Mouse (Mus musculus) G1E-ER4 (cell line): ENCODE results near the gene Ifi35. TPM values are rescaled to one million over a fixed set of nuclear protein-coding genes. Genes with fewer than 3 reads are reported as not detected.

Experiments
- GATA1 ChIP-seq: IDR thresholded peaks from one replicate; pipeline ENCODE4 v1.8.0; 2012; ENCODE audit warnings: low read length, inconsistent platforms
- polyA plus RNA-seq: library from polyadenylated mRNA; stranded (reverse); fragments of >175 nt; gene quantifications from 2 replicates; pipeline ENCODE4 v1.2.3, GENCODE M21; 2012

Ifi35 gene
- polyA plus RNA-seq, 1 experiment: 35.5 TPM

GRCm38 (mm10) chr11:101442127-101442693, 6.0 kb upstream of the Ifi35 start, which contains the start of gene Rpl27:
TSS of gene Rpl27 (plus strand) at chr11:101442298.
- TF ChIP-seq GATA1: no peak

- no peak for TF ChIP-seq GATA1
These were observed 5.4 kb upstream of the Ifi35 start for GRCm38 (mm10) chr11:101442760-101443159.

GRCm38 (mm10) chr11:101446319-101446718, 1.9 kb upstream of the Ifi35 start:
- no peak for TF ChIP-seq GATA1

- no peak for TF ChIP-seq GATA1
These were observed 421 bp upstream of the Ifi35 start for GRCm38 (mm10) chr11:101447786-101448185.

- TF ChIP-seq GATA1: no peak
These were observed 692 bp downstream of the Ifi35 start for GRCm38 (mm10) chr11:101448899-101449298.

GRCm38 (mm10) chr11:101450394-101450793, 2.2 kb downstream of the Ifi35 start:
- TF ChIP-seq GATA1: no peak

GRCm38 (mm10) chr11:101451536-101451935, 3.3 kb downstream of the Ifi35 start:
- no peak for TF ChIP-seq GATA1

GRCm38 (mm10) chr11:101452093-101452774, 4.0 kb downstream of the Ifi35 start:
- no peak for TF ChIP-seq GATA1

GRCm38 (mm10) chr11:101454702-101455101, 6.5 kb downstream of the Ifi35 start:
- no peak for TF ChIP-seq GATA1

- TF ChIP-seq GATA1: no peak
These were observed 7.4 kb downstream of the Ifi35 start for GRCm38 (mm10) chr11:101455627-101456026.

- TF ChIP-seq GATA1: no peak
These were observed 9.4 kb downstream of the Ifi35 start for GRCm38 (mm10) chr11:101457631-101458030.

- TF ChIP-seq GATA1: no peak
These were observed 10.0 kb downstream of the Ifi35 start for GRCm38 (mm10) chr11:101458217-101458616.

- TF ChIP-seq GATA1: no peak
These were observed 11.5 kb downstream of the Ifi35 start for GRCm38 (mm10) chr11:101459716-101460115.

- no peak for TF ChIP-seq GATA1
These were observed 12.1 kb downstream of the Ifi35 start for GRCm38 (mm10) chr11:101460321-101460720.

GRCm38 (mm10) chr11:101462141-101462540, 13.9 kb downstream of the Ifi35 start:
- no peak for TF ChIP-seq GATA1

GRCm38 (mm10) chr11:101462583-101463440, 14.6 kb downstream of the Ifi35 start:
- peak; percentile 4 for TF ChIP-seq GATA1
